Mouse (Mus musculus) C2C12 (cell line): ENCODE measurements at regions not wholly inside any gene's neighbourhood (a gene's known extent, or its start where the extent isn't known, plus 50 kb on each side); places are given as distances from the start of the nearest gene placed in this dataset.

ENCODE experiments used
- CTCF ChIP-seq: IDR thresholded peaks from one replicate; pipeline ENCODE4 v1.5.1; 2011; ENCODE audit not compliant: control insufficient read depth, insufficient read depth, insufficient read length
- MAX ChIP-seq: IDR thresholded peaks from one replicate; pipeline ENCODE4 v1.6.1; 2011; ENCODE audit warnings: mild to moderate bottlenecking, control low read depth
- MYOD1 ChIP-seq: IDR thresholded peaks from one replicate; pipeline ENCODE4 v1.6.1; 2011; ENCODE audit warnings: low read depth; ENCODE audit not compliant: control insufficient read depth, insufficient read length
- MYOG ChIP-seq: IDR thresholded peaks from one replicate; pipeline ENCODE4 v1.6.1; 2011; ENCODE audit not compliant: control insufficient read depth, insufficient read length; ENCODE audit errors: extremely low read depth
- USF1 ChIP-seq: IDR thresholded peaks from one replicate; pipeline ENCODE4 v1.6.1; 2011; ENCODE audit warnings: low read depth, mild to moderate bottlenecking, control low read depth, moderate library complexity

DNA sequence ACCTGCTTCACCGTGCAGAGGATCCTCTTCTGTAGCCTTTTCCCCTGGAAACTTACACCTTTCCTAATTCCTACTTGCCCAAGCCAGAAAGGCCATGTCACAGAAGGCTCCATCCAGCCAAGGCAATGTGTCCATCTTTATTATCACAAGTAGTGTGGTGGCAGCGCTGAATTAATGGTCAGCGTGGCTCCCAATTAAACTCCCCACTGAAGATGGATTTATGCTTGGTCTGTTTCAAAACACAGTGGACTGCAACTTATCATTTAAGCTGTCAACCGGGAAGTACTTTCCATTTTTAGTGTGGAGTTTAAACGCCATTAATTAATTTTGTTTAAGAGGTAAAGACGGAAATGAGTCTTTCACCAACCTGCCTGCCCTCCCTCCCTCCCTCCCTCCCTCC lies 170.1 kb upstream of the Nrp1 start:
- TF ChIP-seq CTCF = no peak
- TF ChIP-seq MYOD1 = no peak
- no peak for TF ChIP-seq MYOG
- TF ChIP-seq USF1 = no peak
- no peak for TF ChIP-seq MAX
